Mouse (Mus musculus) erythroid progenitor cell, adult 5-6 weeks (primary cell): ENCODE measurements around the gene Clec16a. TPM values are rescaled to one million over a fixed set of nuclear protein-coding genes. Genes with fewer than 3 reads are reported as not detected.
A peak's percentile ranks its signal among the peaks of the same experiment; 100 is the strongest.

Source experiments
- ATAC-seq: replicated peaks from 2 replicates; pipeline ENCODE4 v1.8.0; 2016; ENCODE audit warnings: moderate number of reproducible peaks, mild to moderate bottlenecking, moderate TSS enrichment, inconsistent platforms; ENCODE audit not compliant: poor library complexity, low FRiP score, severe bottlenecking
- total RNA-seq, 2 experiments: library from RNA; stranded (forward) in 1 of 2; stranded (reverse) in 1 of 2; fragments of 150-400 nt in 1 of 2; fragments of 186-747, 209-891 nt in 1 of 2; gene quantifications; 2 replicates each; pipeline versions ENCODE4 v1.2.3 to v1.2.4; 2015 to 2017; ENCODE audit warnings: low replicate concordance in 2 of 2

The Clec16a gene
- total RNA-seq, 2 experiments from 2014 or later = 5.4 to 6.7 TPM

DNA sequence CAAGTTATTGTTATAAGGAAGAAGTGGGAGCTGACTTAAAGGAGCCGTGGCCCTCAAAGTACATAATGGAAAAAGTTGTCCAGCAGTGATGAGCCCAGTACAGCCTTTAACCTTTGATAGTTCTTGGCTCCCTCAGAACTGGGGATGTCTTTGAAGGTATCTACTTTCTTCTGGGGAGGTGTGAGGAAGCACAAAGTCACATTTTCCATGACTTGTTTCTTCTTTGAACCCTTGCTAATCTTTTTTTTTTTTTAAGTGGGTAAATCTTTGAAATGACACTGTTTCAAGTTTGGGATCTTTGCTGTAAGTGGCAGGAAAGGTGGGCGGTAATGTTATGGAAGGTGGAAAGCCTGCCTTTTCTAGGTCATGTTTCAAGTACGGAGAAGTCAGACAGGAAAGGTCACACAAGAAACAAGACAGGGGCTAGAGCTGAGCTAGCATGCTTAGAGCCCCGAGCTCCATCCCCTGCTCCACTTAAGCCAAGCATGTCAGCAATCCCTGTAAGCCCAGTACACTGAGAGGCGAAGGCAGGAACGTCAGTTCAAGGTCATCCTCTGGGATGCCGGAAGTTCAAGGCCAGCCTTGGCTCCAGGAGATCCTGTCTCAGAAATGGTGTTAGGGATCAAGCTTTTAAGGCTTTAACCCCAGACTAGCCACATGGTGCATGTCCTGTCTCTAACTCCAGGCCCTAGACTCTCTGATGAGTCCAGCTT lies 124.0 kb downstream of the Clec16a start:
- no peak for ATAC-seq

DNA sequence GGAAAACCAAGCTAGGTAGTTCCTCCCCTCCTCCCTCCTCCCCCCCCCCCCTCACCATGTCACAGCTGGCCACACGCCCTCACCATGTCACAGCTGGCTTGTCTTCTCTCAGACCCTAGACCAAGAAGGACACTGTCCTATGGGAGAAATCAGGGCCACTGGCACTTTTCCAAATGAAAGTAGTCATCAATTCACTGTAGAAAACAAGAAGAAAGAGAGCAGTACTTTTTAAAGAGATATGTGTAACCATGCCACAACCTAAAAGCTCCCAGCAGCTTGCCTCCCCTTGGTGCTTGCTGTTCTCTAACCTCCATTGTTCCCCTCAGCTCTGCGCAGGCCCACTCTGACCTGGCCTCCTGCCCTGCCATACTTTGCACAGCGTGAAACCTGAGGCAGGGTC lies 124.8 kb downstream of the Clec16a start:
- ATAC-seq = no peak

DNA sequence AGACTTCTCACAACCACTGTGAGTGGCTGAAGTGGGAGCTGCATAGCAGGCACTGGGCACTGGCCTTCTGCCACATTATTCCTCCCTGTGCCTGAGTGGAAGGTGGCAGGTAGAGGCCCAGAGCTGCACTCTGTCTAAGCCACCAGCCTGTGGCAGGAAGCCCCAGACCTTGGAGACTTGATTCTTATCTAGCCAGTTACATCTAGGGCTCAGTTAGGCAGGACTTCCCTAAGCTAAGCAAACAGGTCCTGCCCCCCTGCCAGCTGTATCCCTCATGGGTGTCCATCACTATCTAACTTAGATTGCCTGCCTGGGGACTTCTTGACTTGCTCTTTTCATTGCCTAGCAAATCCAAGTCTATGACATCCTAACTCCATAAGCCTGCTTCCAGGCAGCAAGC lies 127.4 kb downstream of the Clec16a start:
- ATAC-seq = no peak

DNA sequence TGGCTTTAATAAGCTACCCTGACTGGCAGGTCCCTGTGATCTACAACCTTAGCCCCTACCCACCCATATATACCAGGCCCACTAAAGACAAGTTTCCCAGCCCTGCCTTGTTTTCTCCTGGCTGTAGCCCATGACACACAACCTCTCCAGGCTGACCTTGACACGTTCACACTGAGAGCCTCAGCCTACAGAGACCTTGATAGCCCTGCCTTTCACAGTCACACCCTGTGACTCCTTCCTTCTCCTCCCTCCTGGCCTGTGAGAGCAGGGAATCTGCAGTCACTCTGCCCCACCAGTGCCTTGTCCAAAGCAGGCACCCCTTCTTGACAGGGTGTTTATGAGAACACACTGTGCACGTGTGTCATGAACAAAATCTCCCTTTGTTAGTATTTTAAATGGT lies 128.9 kb downstream of the Clec16a start:
- no peak for ATAC-seq

DNA sequence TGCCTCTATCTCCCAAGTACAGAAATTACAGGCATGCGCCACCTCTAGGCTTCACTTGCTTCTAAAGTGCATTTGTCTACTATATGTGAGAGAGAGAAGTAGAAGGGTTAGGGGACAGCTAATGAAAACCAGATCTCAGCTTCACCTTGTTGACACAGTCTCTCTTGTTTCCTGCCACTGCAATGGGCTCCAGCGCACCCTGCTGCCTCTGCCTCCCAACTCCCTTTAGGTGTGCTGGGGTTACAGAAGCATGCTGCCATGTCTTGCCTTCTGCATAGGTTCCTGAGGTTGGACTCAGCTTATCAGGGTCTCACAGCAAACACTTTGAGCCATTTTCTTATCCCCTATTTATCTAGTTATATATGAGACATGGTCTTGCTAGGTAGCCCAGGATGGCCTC lies 129.8 kb downstream of the Clec16a start:
- no peak for ATAC-seq

DNA sequence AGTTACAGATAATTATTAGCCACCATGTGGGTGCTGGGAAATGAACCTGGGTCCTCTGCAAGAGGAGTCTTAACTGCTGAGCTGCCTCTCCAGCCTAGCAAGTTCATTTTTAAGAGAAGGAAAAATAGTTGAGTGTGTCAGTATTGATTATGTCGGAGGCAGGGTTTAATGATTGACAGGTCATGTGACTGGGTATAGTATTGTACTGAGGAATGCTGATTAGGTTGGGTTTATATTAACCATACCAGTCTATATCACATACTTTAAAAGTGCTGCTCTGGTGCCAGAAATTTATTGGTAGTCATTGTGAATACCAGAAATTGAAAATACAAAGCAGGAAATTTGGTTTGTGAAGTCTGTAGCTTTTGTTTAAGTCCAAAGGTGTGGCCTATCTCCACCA lies 130.5 kb downstream of the Clec16a start:
- ATAC-seq = no peak

DNA sequence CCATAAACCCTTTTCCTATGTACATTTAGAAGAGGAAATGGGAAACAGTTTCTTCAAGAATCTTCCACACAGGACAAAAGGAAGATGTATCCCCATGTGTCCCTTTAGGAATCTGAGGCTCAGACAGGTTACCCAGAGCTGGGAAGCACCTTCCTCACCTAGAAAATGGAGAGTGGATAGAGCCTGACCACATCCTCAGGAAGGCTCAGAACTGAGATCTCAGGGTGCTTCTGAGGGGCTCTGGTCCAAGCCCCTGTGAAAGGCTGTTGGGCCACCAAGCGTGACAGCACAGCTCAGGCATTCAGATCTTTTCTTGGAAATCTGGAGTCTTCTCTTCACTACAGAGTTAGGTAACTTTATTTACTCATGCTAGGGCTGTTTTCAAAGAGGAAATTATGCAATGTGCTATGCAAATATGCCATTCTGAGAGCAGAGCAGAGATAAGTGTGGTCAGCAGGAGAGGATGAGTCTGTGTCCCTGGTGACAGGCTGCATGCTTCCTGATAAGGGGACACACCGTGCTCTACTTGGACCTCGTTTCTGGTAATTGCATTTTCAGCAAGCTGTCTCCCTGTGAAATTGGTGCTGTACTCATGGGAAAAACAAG lies 131.4 kb downstream of the Clec16a start:
- ATAC-seq = 0 out of 2 replicates have a peak, but pooled peaks have one; percentile 46

DNA sequence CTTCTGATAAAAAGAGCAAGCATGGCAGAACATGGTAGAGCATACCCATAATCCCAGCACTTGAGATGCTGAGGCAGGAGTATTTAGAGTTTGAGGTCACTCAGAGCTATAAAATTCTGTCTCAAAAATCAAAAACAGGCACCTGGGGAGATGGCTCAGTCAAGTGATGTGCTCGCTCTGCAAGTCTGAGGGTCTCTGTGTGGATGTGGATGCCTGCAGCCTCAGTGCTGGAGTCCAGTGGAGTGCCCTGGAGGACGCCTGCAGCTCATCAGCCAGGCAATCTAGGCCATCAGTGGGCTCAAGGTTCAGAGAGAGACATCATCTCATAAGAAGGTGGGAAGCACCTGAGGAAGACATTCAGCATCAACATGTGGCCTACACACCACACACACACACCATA lies 137.4 kb downstream of the Clec16a start:
- ATAC-seq = no peak

DNA sequence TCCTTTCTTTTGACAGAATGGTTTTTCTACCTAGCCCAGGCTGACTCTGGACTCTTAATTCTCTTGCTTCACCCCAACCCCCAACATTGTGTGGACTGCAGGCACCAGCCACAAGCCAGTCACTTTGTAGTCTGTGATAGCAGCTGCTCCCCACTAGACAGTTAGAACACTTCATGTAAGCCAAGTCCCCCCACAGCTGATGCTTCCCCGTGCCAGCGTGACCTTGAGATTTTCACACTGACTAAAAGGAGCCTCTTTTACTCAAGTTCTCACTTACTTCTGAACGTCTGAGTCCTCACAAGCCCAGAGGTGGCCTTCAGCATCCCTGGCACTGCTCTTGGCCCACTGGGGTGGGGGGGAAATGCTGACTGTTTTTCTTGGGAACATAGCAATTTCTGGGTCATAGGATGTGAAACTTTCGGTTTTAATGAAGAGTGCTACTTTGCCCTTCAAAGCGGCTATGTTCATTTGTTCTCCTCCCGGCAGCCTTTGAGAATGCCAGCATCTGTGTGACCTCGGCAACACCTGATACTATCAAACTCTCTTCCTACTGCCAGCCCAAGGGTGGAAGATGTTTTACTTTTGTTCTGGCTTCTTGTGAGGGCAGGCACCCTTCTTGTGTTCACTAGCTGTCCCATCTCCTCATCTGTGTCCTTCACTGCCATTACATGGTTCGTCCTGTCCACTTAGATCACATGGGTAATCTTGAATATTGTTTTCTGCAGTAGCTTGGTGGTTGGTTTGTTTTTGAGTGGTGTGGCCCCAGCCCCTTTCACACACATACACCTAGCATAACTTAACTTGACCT lies 138.3 kb downstream of the Clec16a start:
- ATAC-seq = no peak

DNA sequence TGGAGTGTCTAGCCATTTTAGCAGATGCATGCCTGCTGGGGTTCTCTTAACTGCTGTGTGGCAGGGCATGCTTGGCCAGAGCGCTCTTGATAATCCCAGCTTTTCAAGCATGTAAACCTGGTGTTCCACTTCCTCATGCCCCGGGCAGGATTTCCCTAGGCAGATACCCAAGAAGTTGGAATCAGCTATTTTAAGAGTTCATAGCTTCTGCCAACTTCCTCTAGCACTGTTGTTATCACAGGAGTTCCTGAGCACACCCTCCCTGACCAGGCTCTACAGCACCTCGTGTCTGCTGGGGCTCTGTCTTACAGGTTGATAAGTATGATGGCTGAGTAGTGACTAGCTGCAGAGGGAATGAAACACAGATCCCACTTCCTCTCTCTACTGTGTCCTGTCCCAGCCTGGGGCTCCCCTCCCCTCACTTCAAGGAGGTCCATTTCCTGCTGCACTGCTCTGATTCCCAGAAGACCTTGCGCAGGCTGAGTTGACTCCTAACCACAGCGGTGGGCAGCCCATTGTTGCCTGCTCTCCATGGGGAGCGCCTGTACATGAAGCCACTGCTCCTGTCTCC lies 144.7 kb downstream of the Clec16a start:
- ATAC-seq = no peak

DNA sequence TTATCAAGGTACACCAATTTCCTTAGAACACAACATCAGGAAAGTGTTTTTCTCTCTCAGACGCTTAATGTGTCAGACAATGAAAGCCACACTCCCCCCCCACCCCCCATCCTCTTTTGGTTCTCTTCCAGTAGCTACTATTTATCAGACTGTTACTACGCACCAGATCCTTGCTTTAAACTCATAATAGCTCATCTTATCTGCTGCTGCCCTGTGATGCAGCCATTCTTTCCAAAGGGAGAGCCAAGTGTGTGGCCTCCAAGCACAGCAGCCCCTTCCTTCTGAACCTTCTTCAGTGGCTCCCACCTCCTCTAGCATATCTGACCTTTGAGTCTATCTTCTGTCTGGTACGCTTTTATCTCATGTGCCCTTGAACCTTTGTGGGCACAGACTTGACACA lies 145.3 kb downstream of the Clec16a start:
- ATAC-seq = no peak

DNA sequence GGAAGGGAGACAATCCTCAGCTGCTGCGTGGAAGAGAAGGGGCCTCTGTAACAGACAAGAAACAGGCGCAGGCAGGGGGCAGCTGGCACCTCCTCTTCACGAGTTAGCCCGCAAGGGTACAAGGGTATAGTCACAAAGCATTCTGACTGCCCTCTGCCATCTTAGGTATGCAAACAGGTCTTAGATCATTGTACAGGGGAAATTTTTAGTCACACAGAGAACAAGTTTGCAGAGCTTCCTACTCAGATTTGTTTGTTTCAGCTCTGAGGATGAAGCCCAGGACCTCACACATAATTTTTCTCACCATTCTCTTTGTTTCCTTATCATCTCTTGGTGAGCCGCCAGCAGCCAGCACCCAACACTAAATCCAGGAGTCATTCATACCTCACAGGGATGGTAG lies 146.6 kb downstream of the Clec16a start:
- ATAC-seq = no peak

DNA sequence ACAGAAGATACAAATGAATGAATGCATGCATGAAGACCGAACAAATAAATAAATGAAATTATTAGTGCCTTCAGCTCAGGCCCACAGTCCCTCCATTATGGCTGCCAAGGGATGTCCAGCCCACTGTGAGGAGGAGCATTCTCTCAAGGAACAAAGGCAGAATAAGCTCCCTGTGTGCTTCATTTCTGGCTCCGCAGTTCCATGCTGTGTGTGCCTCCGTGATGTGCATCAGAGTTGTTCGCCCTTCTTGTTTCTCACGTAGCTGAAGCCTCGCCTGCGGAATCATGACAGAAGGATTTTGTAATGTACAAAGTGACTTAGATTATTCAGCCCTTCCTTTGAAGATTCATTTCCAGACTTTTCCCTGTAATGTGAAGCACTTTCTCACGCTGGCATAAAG lies 147.7 kb downstream of the Clec16a start:
- no peak for ATAC-seq

DNA sequence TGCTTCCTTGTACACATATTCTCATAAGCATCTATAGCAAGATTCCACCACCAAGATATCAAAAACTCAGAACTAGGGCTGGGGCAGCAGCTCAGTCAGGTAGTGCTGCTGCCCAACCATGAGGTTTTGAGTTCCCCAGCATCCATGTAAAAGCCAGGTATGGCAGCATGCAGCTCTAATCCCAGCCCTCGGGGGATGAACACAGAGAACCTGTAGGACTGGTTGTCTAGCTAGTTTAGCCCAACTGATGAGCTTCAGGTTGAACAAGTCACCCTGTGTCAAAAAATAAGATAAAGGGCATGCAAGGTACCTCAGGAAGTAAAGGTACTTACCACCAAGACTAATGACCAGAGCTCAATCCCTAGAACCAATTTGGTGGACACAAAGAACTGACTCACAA lies 148.3 kb downstream of the Clec16a start:
- no peak for ATAC-seq

DNA sequence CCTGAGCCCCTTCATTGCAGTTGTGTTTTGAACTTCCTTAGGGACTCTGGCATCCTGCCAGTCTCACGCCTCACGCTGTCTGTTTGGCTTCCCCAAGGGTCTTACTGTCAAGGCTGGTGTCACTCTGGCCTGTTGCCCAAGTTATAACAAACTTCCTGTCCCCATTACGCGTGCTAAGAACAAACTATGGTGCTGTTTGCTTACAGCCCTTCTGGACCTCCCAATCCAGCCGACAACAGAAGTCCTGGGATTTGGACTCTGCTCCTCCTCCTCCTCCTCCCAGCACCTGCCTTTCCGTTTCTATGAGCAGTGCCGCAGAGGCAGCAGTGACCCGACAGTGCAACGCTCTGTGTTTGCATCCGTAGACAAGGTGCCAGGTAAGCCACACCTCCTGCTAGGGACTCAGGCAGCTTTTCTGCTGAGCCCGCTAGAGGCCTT lies 149.3 kb downstream of the Clec16a start:
- no peak for ATAC-seq

DNA sequence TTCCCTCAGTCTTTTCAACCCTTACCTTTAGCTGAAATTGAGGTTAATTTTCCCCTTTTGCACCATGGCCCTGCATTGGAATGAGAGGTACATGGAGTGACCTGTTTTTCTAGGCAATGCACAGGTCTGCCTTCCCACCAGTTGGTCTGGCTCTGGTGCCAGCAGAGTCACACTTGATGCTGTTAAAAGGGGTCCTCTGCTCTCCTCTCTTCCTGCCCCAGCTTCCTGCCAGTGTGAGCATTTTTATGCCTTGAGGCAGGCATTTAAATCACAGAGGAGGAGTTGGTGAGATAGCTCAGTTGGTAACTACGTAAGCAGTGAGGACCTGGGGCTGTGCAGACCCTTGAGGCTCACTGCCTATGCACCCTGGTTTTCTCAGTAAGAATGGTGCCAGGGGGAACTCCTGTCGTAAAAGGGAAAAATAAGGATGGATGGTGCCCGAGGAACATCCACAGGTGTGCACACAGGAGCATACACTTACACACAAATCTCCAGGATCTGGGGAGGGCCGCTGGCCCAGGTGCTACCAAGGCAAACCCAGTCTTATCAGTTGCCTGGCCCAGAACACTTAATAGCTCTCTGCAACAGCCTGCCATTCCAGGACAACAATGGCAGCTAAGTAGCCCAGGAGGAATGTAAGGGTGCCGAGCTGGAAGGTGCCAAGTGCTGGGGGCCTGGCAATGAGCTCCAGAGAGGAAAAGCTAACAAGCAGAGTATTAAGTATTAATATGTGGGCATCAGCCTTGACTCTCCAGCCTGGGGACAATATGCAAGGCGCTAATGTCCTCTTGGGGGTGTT lies 152.9 kb downstream of the Clec16a start:
- ATAC-seq = no peak

DNA sequence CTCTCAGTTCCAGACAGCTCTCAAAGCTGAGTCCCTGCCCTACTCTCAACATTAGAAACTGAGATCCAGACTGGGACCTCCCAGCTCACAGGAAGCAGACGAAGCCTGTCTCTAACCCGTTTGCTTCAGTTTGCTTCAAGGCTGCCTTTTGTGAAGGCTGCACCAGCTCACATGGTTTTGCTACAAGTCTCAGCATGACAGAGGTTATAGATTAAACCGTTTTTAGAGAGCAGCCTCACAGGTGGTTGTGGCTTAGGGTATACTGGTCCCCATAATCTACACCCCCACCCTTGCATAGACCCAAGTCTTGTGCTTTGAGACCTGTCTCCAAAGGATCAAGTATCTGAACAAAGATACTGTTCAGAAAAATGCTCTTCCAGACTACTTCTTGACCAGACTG lies 154.2 kb downstream of the Clec16a start:
- ATAC-seq = no peak

DNA sequence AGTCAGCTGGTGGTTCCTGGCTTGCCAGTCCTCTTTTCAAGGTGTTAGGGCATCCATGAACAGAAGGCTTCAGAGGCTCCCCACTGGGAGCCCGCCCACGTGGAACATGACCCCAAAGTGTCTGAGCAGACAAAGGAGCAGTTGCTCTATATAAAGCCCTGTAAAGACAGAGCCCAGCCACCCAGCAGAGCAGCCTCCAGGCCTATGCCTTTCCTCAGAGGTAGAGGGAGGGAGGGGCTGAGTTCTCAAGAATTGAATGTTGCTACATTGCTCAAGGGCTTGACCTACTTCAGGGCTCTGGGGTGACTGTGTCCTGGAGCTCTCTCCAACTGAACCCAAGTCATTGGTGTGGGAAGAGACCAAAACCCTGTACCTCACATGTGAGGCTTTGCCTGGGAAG lies 155.0 kb downstream of the Clec16a start:
- ATAC-seq = no peak

DNA sequence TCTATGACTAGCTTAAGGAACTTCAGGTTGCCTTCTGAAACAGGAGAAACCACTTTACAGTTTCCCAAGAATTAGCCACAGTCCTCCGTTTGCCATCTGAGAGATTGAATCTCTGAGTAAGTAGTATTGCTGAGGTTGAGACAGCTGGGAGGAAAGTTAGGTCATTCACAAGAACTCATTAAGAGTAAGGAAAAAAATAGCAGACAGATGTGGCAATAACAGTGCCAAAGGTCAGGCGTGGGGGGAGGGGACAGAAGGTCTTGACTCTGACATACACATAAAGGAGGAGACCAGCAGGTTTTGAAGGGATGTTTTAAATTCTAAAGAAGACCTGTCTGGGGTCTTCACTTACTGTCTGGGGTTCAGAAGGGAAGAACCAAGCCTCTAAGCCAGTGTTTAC lies 157.3 kb downstream of the Clec16a start:
- no peak for ATAC-seq

DNA sequence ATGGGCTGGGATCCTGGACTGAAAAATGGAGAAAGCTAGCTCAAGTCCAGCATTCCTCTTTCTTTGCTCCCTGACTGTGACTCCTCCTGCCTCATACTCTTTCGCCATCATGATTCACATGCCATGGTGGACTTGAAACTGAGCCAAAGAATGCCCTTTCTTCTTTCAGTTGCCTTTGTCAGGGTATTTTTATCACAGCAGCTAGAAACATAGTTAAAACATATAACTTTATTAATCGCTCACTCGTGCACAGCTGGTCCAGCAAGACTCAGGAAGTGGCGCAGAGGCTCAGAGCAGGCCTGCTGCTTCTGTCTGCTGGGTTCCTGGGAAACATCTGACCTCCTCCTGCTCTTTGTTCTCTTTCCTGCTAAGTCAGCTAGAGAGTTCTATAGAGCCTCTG lies 158.8 kb downstream of the Clec16a start:
- no peak for ATAC-seq
